Mouse (Mus musculus) midbrain, embryonic 16.5 days (tissue): ENCODE data around the gene Gata3. TPM values are rescaled to one million over a fixed set of nuclear protein-coding genes. Genes with fewer than 3 reads are reported as not detected.

Experiments
- ATAC-seq: fragments of 200-750 bp; cut with Nextera tagmentation; 2 replicates; pipeline ENCODE4 v1.8.0; 2017; ENCODE audit warnings: moderate TSS enrichment
- H3K27ac ChIP-seq: fragments of 300-500 bp; sonication (generic); 2 replicates; pipeline ENCODE4 v1.5.1; 2014; ENCODE audit warnings: mild to moderate bottlenecking, low read length, mixed read lengths
- H3K27me3 ChIP-seq: fragments of 300-500 bp; sonication (generic); 2 replicates; pipeline ENCODE4 v1.6.1; 2014; ENCODE audit warnings: low read depth, low read length, mixed read lengths; ENCODE audit not compliant: control insufficient read depth, insufficient read depth
- H3K36me3 ChIP-seq: fragments of 300-500 bp; sonication (generic); 2 replicates; pipeline ENCODE4 v1.6.1; 2014; ENCODE audit warnings: mild to moderate bottlenecking, low read length, moderate library complexity, mixed read lengths; ENCODE audit not compliant: control insufficient read depth, insufficient read depth
- H3K4me1 ChIP-seq: fragments of 300-500 bp; sonication (generic); 2 replicates; pipeline ENCODE4 v1.6.1; 2014; ENCODE audit warnings: mild to moderate bottlenecking, low read length, mixed read lengths; ENCODE audit not compliant: control insufficient read depth, insufficient read depth
- H3K4me2 ChIP-seq: fragments of 300-500 bp; sonication (generic); 2 replicates; pipeline ENCODE4 v1.6.1; 2014; ENCODE audit warnings: mild to moderate bottlenecking, low read length, mixed read lengths
- H3K4me3 ChIP-seq: fragments of 300-500 bp; sonication (generic); 2 replicates; pipeline ENCODE4 v1.5.1; 2014; ENCODE audit warnings: low read depth, mild to moderate bottlenecking, low read length, moderate library complexity, mixed read lengths
- H3K9ac ChIP-seq: fragments of 300-500 bp; sonication (generic); 2 replicates; pipeline ENCODE4 v1.6.1; 2014; ENCODE audit warnings: low read depth, low read length, mixed read lengths
- H3K9me3 ChIP-seq: fragments of 300-500 bp; sonication (generic); replicated peaks from 2 replicates; pipeline ENCODE4 v1.6.1; 2014; ENCODE audit warnings: mild to moderate bottlenecking, low read length, mixed read lengths; ENCODE audit not compliant: control insufficient read depth, poor library complexity, severe bottlenecking
- WGBS: fragments of 180-500 bp; shearing (Covaris S2); extraction: QIAGEN DNeasy Blood & Tissue Kit; methylation state at CpG from one replicate; pipeline ENCODE4 v1.1.7; 2014; 5-methylcytosine and 5-hydroxymethylcytosine counted together
- polyA plus RNA-seq: library from polyadenylated mRNA; unstranded; fragments of >200 nt; fragmentation: Nextera tagmentation; extraction: Ambion mirVana; gene quantifications from 2 replicates; pipeline ENCODE4 v1.2.1, GENCODE M21; 2015

Gene Gata3
- polyA plus RNA-seq, 1 experiment from 2014 or later, result 92.5 TPM

DNA sequence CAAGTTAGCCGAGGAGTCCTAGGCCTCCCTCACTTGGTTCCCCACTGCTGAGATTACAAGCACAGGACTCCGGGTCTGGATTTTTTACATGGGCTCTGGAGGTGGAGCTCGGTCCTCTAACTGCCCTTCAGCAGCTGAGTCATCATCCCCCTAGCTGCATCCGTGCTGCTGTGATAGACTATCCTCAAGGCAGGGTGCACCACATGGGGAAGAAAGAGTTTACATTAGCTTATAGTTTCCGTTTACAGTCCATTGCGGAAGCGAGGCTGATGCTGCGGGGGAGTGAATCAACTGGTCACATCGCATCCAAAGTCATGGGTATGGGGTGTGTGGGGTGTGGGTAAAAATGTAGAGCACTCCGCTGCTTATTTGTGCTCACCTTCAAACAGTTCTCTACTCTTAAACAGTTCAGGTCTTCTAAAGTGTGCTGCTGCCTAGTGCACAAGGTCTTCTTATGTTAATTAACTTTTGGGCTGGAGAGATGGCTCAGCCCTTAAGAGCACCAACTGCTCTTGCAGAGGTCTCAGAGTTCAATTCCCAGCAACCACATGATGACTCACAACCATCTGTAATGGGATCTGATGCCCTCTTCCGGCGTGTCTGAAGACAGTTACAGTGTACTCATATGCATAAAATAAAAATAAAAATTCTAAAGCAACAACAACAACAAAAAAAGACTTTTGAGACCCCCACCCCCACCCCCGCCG lies 14.2 kb upstream of the Gata3 start:
- 74% methylated on average over 14 of the region's 14 CpGs for WGBS
- ATAC-seq, result no peak

DNA sequence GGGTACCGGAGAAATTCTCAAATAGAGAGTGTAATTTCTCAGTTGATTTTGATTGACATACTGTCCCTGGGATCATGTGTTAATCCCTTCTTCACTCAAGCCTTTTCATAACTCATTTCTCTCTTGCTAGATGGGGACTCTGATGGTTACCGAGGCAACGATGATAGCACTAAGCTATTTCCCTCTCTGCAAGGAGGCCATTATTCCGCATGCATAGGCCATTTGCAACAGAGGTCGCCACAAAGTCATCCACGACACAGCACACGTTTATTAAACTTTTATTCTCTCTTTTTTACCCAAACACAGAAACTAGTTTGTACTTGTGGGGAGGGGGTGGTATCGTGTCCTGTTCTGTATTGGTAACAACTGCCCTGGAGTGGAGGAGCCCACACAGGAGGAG lies 8.0 kb upstream of the Gata3 start:
- Histone ChIP-seq H3K4me2 (no peak overlapping the region), H3K36me3 (no peaks in the 10 kb centered on the region), H3K27ac (no peak overlapping the region), H3K9ac (no peak overlapping the region), H3K4me3 (no peak overlapping the region), H3K27me3 (peaks cover 20% of the 10 kb centered on the region), H3K4me1 (peaks cover 19% of the 10 kb centered on the region), H3K9me3 (no peaks in the 10 kb centered on the region)
- WGBS, result 3% methylated on average over 8 of the region's 8 CpGs
- peak; percentile 57; the same call in 1 of the 2 replicates for ATAC-seq

More for the DNA sequence above, 14.2 kb upstream of the Gata3 start:
- Histone ChIP-seq H3K4me1 (no peaks in the 10 kb centered on the region), H3K4me2 (no peak overlapping the region), H3K9me3 (no peaks in the 10 kb centered on the region), H3K36me3 (no peaks in the 10 kb centered on the region), H3K9ac (no peak overlapping the region), H3K27me3 (no peaks in the 10 kb centered on the region; the same call in 1 of the 2 replicates), H3K4me3 (no peak overlapping the region), H3K27ac (no peak overlapping the region)

DNA sequence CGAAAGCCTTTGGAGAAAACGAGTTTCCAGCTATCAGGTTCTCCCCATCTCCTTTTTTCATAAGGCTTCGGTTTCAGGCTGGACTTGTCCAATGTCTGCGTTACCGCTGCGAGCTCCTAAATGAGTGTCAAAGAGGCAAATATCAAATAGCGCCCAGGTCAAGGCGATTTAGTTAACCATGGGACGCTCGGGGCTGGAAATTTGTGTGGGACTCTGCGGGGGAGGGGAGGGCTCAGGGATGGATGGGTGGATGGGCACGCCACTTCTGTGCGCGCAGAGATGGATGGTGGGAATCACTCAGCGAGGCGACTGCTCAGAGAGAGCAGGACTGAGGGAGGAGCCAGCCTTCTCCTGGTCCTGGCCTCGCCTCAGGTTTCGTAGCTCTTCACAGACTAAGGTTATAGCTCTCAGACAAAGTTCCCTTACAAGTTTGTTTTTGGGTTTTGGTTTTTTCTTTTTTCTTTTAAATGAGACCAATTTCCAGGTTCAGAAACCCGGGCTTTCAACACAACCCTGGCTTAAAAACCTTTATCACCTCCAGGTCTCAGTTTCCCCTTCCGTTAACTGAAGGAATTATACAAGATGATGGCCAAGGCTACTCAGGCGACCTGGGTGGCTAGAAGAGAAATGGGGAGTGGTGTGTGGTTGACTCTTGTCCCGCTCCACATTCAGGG lies 6.4 kb upstream of the Gata3 start:
- Histone ChIP-seq H3K27ac (no peak overlapping the region), H3K9ac (no peak overlapping the region; the same call in 1 of the 2 replicates), H3K4me1 (peaks cover 21% of the 10 kb centered on the region), H3K27me3 (peaks cover 20% of the 10 kb centered on the region), H3K9me3 (no peaks in the 10 kb centered on the region), H3K4me3 (0 out of 2 replicates have a peak overlapping the region, but pooled peaks have one; percentile 14), H3K4me2 (peak overlapping the region; percentile 50), H3K36me3 (no peaks in the 10 kb centered on the region)
- no peak; the same call in 1 of the 2 replicates for ATAC-seq
- under 1% methylated on average over 22 of the region's 22 CpGs for WGBS

DNA sequence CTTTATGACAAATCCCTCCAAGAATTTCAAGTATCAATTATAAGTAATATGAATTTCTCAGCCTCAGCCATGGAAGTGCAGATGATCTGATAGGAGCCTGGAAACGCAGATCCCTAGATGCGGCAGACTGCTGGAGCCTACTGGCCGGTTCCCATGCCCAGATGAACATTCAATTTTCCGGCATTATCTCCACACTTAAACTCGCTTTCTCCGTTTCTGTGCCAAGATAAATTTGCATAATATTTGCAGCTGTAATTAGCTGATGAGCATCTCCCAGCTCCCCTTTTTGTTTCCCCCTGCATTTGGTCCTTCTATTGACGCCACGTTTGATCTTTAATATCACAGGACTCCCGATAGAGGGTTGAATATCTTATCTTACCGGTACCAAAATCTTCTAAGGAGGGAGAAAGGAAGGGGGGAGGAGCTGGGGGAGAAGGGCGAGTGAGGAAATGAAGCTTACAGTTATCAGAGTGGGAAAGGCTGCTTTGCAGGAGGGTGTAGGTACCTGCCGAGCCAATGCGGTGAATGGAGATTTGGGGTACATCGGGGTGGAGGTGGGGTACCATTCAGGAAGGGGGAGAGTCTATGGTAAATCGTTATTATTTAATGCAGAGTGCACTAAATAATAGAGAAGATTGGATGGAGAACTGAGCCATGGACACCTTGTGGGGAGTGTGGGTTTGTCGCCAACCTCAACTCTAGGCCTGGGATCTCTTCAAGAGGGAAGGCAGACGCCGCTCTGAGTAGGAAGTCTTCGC lies 5.2 kb upstream of the Gata3 start:
- peaks cover 21% of the 10 kb centered on the region for H3K4me1 ChIP-seq
- H3K27me3 ChIP-seq, result peaks cover 27% of the 10 kb centered on the region
- 2% methylated on average over 19 of the region's 19 CpGs for WGBS
- peak overlapping the region; percentile 46 for H3K27ac ChIP-seq
- H3K9me3 ChIP-seq, result no peaks in the 10 kb centered on the region
- no peak for ATAC-seq
- no peak overlapping the region for H3K4me3 ChIP-seq
- peak overlapping the region; percentile 7; the same call in 1 of the 2 replicates for H3K4me2 ChIP-seq
- no peak overlapping the region for H3K9ac ChIP-seq
- H3K36me3 ChIP-seq, result no peaks in the 10 kb centered on the region

DNA sequence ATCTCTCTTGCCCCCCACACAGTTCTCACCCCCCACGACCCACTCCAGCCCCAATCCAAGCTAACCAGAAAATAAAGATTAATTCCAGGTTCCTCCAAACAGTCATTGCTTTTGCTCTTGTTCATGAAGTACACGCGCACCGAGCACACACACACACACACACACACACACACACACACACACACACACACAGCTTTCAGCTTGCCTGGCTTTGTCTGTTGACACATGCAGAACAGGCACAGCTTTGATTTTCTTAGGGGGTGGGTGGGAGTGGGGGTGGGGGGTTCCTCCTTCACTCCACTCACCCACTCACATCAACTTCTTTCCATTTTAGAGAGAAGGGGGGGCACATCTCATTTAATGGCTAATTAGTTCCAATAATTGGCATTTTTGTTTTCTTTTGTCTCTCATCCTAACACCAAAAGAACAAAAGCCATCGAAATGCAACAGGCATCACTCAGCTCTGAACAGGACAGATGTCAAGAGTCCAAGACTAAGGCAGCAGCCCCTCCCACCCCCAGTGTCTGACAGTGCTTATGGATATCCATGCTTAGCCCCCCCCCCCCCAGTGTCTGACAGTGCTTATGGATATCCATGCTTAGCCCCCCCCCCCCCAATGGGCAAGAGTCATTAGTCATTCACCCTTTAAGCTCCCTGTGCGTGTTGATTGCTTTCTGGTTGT lies 3.6 kb upstream of the Gata3 start:
- Histone ChIP-seq H3K4me3 (no peak overlapping the region), H3K36me3 (no peaks in the 10 kb centered on the region), H3K27me3 (peaks cover 38% of the 10 kb centered on the region), H3K27ac (0 out of 2 replicates have a peak overlapping the region, but pooled peaks have one; percentile 58), H3K9me3 (no peaks in the 10 kb centered on the region), H3K4me2 (no peak overlapping the region), H3K9ac (no peak overlapping the region), H3K4me1 (peaks cover 24% of the 10 kb centered on the region)
- no peak for ATAC-seq
- WGBS, result 0% methylated on average over 6 of the region's 6 CpGs

DNA sequence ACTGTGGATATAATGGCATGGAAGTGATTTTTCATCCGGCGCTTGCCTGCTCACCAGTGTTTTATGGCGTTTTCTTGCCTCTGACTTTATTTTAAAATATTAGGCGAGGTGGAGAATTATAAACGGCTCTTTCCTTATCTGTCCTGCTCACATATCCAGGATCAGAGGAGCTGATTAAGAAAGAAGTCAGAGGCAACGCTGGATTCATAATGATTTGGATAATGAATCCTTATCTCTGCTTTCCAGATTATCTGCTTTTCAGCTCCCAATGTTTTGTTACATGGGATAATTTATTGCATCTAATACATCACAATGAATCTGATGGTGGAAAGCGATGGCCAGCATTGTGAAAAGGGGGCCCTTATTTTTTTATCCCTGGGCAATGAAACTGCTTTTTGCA lies 2.7 kb upstream of the Gata3 start:
- Histone ChIP-seq H3K4me3 (no peak overlapping the region), H3K9ac (no peak overlapping the region), H3K4me1 (peaks cover 24% of the 10 kb centered on the region), H3K9me3 (no peaks in the 10 kb centered on the region), H3K36me3 (no peaks in the 10 kb centered on the region), H3K27ac (peak overlapping the region; percentile 7; the same call in 1 of the 2 replicates), H3K27me3 (peaks cover 38% of the 10 kb centered on the region), H3K4me2 (no peak overlapping the region)
- no peak for ATAC-seq
- WGBS, result 5% methylated on average over 7 of the region's 7 CpGs

DNA sequence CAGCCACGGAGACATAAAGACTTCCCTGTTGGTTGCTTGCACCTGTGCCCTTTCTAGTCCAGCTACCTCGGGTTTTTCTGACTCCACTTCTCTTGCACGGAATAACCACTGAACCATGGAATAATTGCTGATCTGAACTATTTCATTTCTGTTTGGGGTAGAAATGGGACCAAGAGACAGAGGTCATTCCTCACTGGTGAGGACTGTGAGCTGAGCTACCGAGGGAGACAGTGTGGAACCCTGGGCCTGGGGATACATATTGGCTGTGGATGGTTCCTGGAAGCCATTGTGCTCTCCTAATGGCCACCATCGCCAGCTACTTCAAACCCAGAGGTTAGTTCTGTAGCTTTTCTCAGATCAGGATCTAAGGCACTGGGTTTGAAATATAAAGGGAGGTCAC lies 1.1 kb upstream of the Gata3 start:
- 2% methylated on average over 5 of the region's 5 CpGs for WGBS
- Histone ChIP-seq H3K9ac (no peak overlapping the region), H3K4me2 (no peak overlapping the region), H3K27ac (no peak overlapping the region), H3K9me3 (no peaks in the 10 kb centered on the region), H3K27me3 (peaks cover 37% of the 10 kb centered on the region), H3K4me1 (peaks cover 13% of the 10 kb centered on the region), H3K4me3 (no peak overlapping the region), H3K36me3 (no peaks in the 10 kb centered on the region)
- no peak for ATAC-seq

DNA sequence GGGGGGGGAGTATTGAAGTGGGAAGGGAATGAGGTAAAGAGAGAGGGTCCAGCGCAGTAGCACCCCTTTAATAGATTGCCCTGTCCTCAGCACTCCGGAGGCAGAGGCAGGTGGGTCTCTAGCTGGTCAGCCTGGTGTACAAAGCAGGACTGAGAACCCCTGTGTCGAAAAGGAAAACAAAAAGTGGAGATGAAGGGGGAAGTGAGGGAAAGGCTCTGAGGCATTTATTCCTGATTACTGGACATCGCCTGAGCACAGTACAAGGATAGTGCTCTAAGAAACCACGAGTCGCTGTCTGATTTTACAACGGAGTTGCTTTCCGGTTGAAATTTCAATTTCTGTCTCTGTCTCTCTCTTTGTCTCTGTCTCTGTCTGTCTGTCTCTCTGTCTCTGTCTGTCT lies 417 bp upstream of the Gata3 start:
- H3K4me2 ChIP-seq, result peak overlapping the region; percentile 46

More for the DNA sequence above, 417 bp upstream of the Gata3 start:
- Histone ChIP-seq H3K4me3 (no peak overlapping the region; the same call in 1 of the 2 replicates), H3K9ac (no peak overlapping the region), H3K4me1 (peaks cover 9% of the 10 kb centered on the region), H3K27ac (no peak overlapping the region), H3K9me3 (no peaks in the 10 kb centered on the region), H3K27me3 (peaks cover 43% of the 10 kb centered on the region), H3K36me3 (no peaks in the 10 kb centered on the region)
- no peak for ATAC-seq
- 2% methylated on average over 8 of the region's 8 CpGs for WGBS
